Mouse (Mus musculus): Measurements from ENCODE around the gene Defb25. TPM values are rescaled to one million over a fixed set of nuclear protein-coding genes. Genes with fewer than 3 reads are reported as not detected.

The Defb25 gene
- polyA plus RNA-seq, 1 experiment: 2.0 TPM

DNA sequence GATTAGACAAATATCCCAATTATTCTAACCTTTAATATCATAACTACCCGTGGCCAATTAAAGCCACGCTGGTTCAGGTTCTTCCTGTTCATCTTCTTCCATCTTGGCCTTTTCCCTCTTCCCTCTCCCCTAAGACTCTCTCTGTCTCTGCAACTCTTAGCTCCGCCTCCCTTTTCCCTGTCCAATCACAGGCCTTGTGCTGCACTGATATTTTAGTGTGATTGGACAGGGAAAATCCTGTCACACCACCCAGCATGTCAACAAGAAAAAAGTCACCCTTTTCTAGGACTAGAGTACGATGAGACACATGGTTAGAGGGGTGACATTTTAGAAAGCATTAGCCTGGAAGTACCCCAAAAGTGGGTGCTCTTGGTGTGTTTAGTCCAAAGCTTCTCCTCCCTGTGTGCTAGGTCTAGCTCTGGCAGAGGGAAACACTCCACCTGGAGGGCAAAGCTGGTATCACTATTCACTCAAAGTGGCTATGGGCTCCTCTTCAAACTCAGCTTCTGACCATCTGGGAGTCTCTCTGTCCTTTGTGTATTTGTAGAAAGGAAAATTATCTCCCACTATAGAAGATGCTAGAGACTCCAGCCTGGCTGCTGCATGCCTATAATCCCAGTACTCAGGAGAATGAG lies 35.8 kb downstream of the Defb25 start:
- H3K4me3 ChIP-seq (ENCODE audit: insufficient read depth, low read length): no peak overlapping the region
- H3K27ac ChIP-seq (ENCODE audit: insufficient read depth, low read length): no peak overlapping the region
- H3K4me1 ChIP-seq (ENCODE audit: control insufficient read depth, insufficient read depth, low read length): no peaks in the 10 kb centered on the region
- no peak for TF ChIP-seq POLR2A (IDR thresholded peaks at IDR 0.05; ENCODE audit: low read depth, low read length)
- no peak; the same call in 1 of the 2 replicates for TF ChIP-seq CTCF (IDR thresholded peaks at IDR 0.05; ENCODE audit: borderline replicate concordance, insufficient read depth, low read length)

DNA sequence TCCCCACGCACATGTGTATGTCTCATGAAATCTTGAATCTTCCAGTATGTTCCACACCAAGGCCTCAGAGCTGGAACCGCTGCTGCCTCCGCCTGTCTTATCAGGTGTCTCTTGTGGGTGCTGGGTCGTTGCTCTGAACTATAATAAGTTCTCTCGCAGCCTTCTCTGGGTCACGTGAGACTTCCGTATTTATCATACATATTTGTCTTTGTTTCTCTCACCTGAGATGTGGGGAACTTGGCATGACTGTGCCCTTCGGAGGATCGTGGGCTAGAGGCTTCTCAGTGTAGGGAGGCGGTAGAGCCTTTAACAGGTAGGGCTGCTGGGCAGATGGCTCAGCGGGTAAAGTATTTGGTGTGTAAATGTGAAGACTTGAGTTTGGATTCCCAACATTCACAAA lies 42.2 kb downstream of the Defb25 start:
- TF ChIP-seq CTCF (IDR thresholded peaks at IDR 0.05; ENCODE audit: borderline replicate concordance, insufficient read depth, low read length): no peak
- Histone ChIP-seq H3K4me3 (ENCODE audit: insufficient read depth, low read length) (no peak overlapping the region), H3K27ac (ENCODE audit: insufficient read depth, low read length) (no peak overlapping the region), H3K4me1 (ENCODE audit: control insufficient read depth, insufficient read depth, low read length) (no peaks in the 10 kb centered on the region)

GRCm38 (mm10) chr2:152580107-152580506 lies 42.7 kb downstream of the Defb25 start, which contains the start of gene Defb19:
TSS of gene Defb19 (minus strand) at chr2:152580312.
- no peaks in the 10 kb centered on the region for H3K4me1 ChIP-seq (ENCODE audit: control insufficient read depth, insufficient read depth, low read length)

DNA sequence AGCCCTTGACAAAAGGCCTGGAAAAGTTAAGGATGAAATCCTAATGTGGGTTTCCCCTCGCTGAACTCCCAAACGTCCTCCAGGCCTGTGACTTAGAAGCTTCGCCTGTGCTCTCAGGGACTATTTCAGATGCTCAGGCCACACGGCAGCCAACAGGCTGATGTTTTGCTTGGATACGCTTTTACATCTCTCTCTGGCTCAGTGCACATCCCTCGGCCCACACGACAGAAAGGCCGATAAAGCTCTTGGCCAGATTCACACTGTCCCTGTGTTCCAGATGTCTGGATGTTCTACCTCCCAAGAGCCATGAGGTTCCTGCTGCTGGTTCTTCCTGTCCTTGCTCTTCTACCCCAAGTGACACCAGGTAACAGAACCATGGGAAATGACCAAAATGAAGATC lies 49.4 kb downstream of the Defb25 start:
- no peak overlapping the region for H3K27ac ChIP-seq (ENCODE audit: insufficient read depth, low read length)
- H3K4me3 ChIP-seq (ENCODE audit: insufficient read depth, low read length): no peak overlapping the region
- no peak for TF ChIP-seq POLR2A (IDR thresholded peaks at IDR 0.05; ENCODE audit: low read depth, low read length)
- no peak for TF ChIP-seq CTCF (IDR thresholded peaks at IDR 0.05; ENCODE audit: borderline replicate concordance, insufficient read depth, low read length)
- H3K4me1 ChIP-seq (ENCODE audit: control insufficient read depth, insufficient read depth, low read length): no peaks in the 10 kb centered on the region

More at GRCm38 (mm10) chr2:152580107-152580506, 42.7 kb downstream of the Defb25 start, which contains the start of gene Defb19:
- Histone ChIP-seq H3K27ac (ENCODE audit: insufficient read depth, low read length) (no peak within 1 kb of the TSS), H3K4me3 (ENCODE audit: insufficient read depth, low read length) (no peak within 1 kb of the TSS)
- no peak for TF ChIP-seq CTCF (IDR thresholded peaks at IDR 0.05; ENCODE audit: borderline replicate concordance, insufficient read depth, low read length)
- no peak for TF ChIP-seq POLR2A (IDR thresholded peaks at IDR 0.05; ENCODE audit: low read depth, low read length)

Other genes starting within 250 kb of the Defb25 start
- not detected in 2 replicates for gene Nrsn2, start 246.4 kb downstream of the Defb25 start, polyA plus RNA-seq (2011; ENCODE audit: insufficient read length, low read depth, missing spikeins)
- gene Sox12, start 225.0 kb downstream of the Defb25 start, polyA plus RNA-seq (2011; ENCODE audit: insufficient read length, low read depth, missing spikeins): 15.0 and 20.3 TPM in 2 replicates
- 9.7 and 17.6 TPM in 2 replicates for gene Zcchc3, start 208.0 kb downstream of the Defb25 start, polyA plus RNA-seq (2011; ENCODE audit: insufficient read length, low read depth, missing spikeins)
- 0.30 TPM in 1 of 2 replicates, not detected in the other for gene 6820408C15Rik, start 207.5 kb downstream of the Defb25 start, polyA plus RNA-seq (2011; ENCODE audit: insufficient read length, low read depth, missing spikeins)
- gene Defb23, start 158.4 kb downstream of the Defb25 start, polyA plus RNA-seq (2011; ENCODE audit: insufficient read length, low read depth, missing spikeins): not detected in 2 replicates
- not detected in 2 replicates for gene Defb20, start 146.0 kb downstream of the Defb25 start, polyA plus RNA-seq (2011; ENCODE audit: insufficient read length, low read depth, missing spikeins)
- not detected in 2 replicates for gene Defb22, start 132.9 kb downstream of the Defb25 start, polyA plus RNA-seq (2011; ENCODE audit: insufficient read length, low read depth, missing spikeins)
- not detected in 2 replicates for gene Defb26, start 111.4 kb downstream of the Defb25 start, polyA plus RNA-seq (2011; ENCODE audit: insufficient read length, low read depth, missing spikeins)
- not detected in 2 replicates for gene Defb28, start 104.8 kb downstream of the Defb25 start, polyA plus RNA-seq (2011; ENCODE audit: insufficient read length, low read depth, missing spikeins)
- gene Defb29, start 83.0 kb downstream of the Defb25 start, polyA plus RNA-seq (2011; ENCODE audit: insufficient read length, low read depth, missing spikeins): not detected in 2 replicates
- not detected in 2 replicates for gene Gm17416, start 53.7 kb downstream of the Defb25 start, polyA plus RNA-seq (2011; ENCODE audit: insufficient read length, low read depth, missing spikeins)
- gene Defb21, start 50.3 kb downstream of the Defb25 start, polyA plus RNA-seq (2011; ENCODE audit: insufficient read length, low read depth, missing spikeins): not detected in 2 replicates
- not detected in 2 replicates for gene Defb19, start 42.7 kb downstream of the Defb25 start, polyA plus RNA-seq (2011; ENCODE audit: insufficient read length, low read depth, missing spikeins)
- not detected in 2 replicates for gene Defb45, start 23.7 kb downstream of the Defb25 start, polyA plus RNA-seq (2011; ENCODE audit: insufficient read length, low read depth, missing spikeins)
- not detected in 2 replicates for gene Defb36, start 18.7 kb downstream of the Defb25 start, polyA plus RNA-seq (2011; ENCODE audit: insufficient read length, low read depth, missing spikeins)
- 3.9 and 4.3 TPM in 2 replicates for gene Rem1, start 3.9 kb upstream of the Defb25 start, polyA plus RNA-seq (2011; ENCODE audit: insufficient read length, low read depth, missing spikeins)
- 141 and 214 TPM in 2 replicates for gene H13, start 46.4 kb upstream of the Defb25 start, polyA plus RNA-seq (2011; ENCODE audit: insufficient read length, low read depth, missing spikeins)
- gene Mcts2, start 64.0 kb upstream of the Defb25 start, polyA plus RNA-seq (2011; ENCODE audit: insufficient read length, low read depth, missing spikeins): 19.4 and 24.5 TPM in 2 replicates
- 49.1 and 67.7 TPM in 2 replicates for gene Id1, start 113.2 kb upstream of the Defb25 start, polyA plus RNA-seq (2011; ENCODE audit: insufficient read length, low read depth, missing spikeins)
- gene Cox4i2, start 131.1 kb upstream of the Defb25 start, polyA plus RNA-seq (2011; ENCODE audit: insufficient read length, low read depth, missing spikeins): 0.94 and 1.5 TPM in 2 replicates
- gene Bcl2l1, start 208.7 kb upstream of the Defb25 start, polyA plus RNA-seq (2011; ENCODE audit: insufficient read length, low read depth, missing spikeins): 51.2 and 71.7 TPM in 2 replicates
- 62.3 and 82.9 TPM in 2 replicates for gene Tpx2, start 224.9 kb upstream of the Defb25 start, polyA plus RNA-seq (2011; ENCODE audit: insufficient read length, low read depth, missing spikeins)

Data from embryonic fibroblast, embryonic 13.5 days (primary cell).